Mouse (Mus musculus) embryonic stem cell, embryonic (primary cell): ENCODE results near the gene Nob1.

ENCODE experiments used
- CTCF ChIA-PET, 4 experiments: fragments of 300-600 bp in 2 of 4; fragments of 350-600 bp in 2 of 4; sonication (Branson Sonifier 250); formaldehyde crosslinking; loops; one replicate each; lab custom pipeline; 2022; ENCODE audit warnings: inconsistent platforms in 2 of 4; lab: Charles Lee
- POLR2A ChIA-PET, 4 experiments: fragments of 300-600 bp in 2 of 4; fragments of 350-600 bp in 2 of 4; sonication (Branson Sonifier 250); formaldehyde crosslinking; loops; one replicate each; lab custom pipeline; 2022; ENCODE audit warnings: antibody characterized with exemption in 4 of 4, inconsistent platforms in 1 of 4; lab: Charles Lee

Gene Nob1

GRCm38 (mm10) chr8:107384651-107385050 lies 40.2 kb downstream of the Nob1 start:
- ChIA-PET POLR2A (interaction anchor here in 1 of 4 experiments (1.5 kb wide), 1 partner anchor 275 kb away, joined by 3 read pairs; no protein-coding TSS in a partner anchor), CTCF (interaction anchor here in 1 of 4 experiments (1.1 to 1.3 kb wide), 2 partner anchors 186 to 192 kb away, joined by 4 to 5 read pairs; no protein-coding TSS in a partner anchor)

GRCm38 (mm10) chr8:107382898-107383297 lies 42.0 kb downstream of the Nob1 start:
- ChIA-PET CTCF (no interaction called here), POLR2A (interaction anchor here in 1 of 4 experiments (0.7 kb wide), 2 partner anchors 186 to 253 kb away, joined by 3 read pairs; no protein-coding TSS in a partner anchor)

GRCm38 (mm10) chr8:107381666-107382065 lies 43.2 kb downstream of the Nob1 start:
- CTCF ChIA-PET: no interaction called here

GRCm38 (mm10) chr8:107380734-107381133 lies 44.1 kb downstream of the Nob1 start:
- ChIA-PET CTCF (interaction anchor here in 2 of 4 experiments (0.6 to 1.3 kb wide), 3 partner anchors 33 to 65 kb away, joined by 4 read pairs; partner anchors contain the start of gene Nob1 (in 1 of the 2)), POLR2A (interaction anchor here in 2 of 4 experiments (0.9 to 1.4 kb wide), 2 partner anchors 22 to 24 kb away, joined by 3 read pairs; partner anchors contain the start of gene Nqo1 (in 1 of the 2))

More at GRCm38 (mm10) chr8:107381666-107382065, 43.2 kb downstream of the Nob1 start:
- POLR2A ChIA-PET: interaction anchor here in 1 of 4 experiments (0.5 kb wide), 1 partner anchor 228 kb away, joined by 3 read pairs; no protein-coding TSS in a partner anchor

GRCm38 (mm10) chr8:107377346-107377745 lies 47.5 kb downstream of the Nob1 start:
- CTCF ChIA-PET: interaction anchor here in 2 of 4 experiments (0.6 kb wide), 2 partner anchors 208 to 292 kb away, joined by 3 to 5 read pairs; no protein-coding TSS in a partner anchor

GRCm38 (mm10) chr8:107370311-107370710 lies 54.5 kb downstream of the Nob1 start:
- ChIA-PET CTCF (interaction anchor here in 1 of 4 experiments (1.1 kb wide), 1 partner anchor 260 kb away, joined by 3 read pairs; no protein-coding TSS in a partner anchor), POLR2A (no interaction called here)

More at GRCm38 (mm10) chr8:107377346-107377745, 47.5 kb downstream of the Nob1 start:
- POLR2A ChIA-PET: interaction anchor here in 1 of 4 experiments (1.1 kb wide), 1 partner anchor 26 kb away, joined by 4 read pairs; the partner anchor contains the start of gene Nqo1
